Mouse (Mus musculus): ENCODE data around the gene Wt1. TPM values are rescaled to one million over a fixed set of nuclear protein-coding genes. Genes with fewer than 3 reads are reported as not detected.

The Wt1 gene
- polyA plus RNA-seq, 1 experiment from 2014 or later = 18.6 TPM

- no peak overlapping the region for H3K27ac ChIP-seq (ENCODE audit: low read length)
- no peaks in the 10 kb centered on the region for H3K36me3 ChIP-seq (ENCODE audit: control insufficient read depth, insufficient read depth, low read length)
- H3K9ac ChIP-seq (replicated peaks; ENCODE audit: low read depth, low read length) = no peak overlapping the region
- ATAC-seq (ENCODE audit: insufficient number of reproducible peaks, insufficient read depth, low FRiP score, low read depth) = peak; percentile 73
- peak overlapping the region; percentile 6; the same call in 1 of the 2 replicates for H3K4me3 ChIP-seq (ENCODE audit: low read depth, low read length)
- WGBS = 1% methylated on average over 19 of the region's 19 CpGs
- peak overlapping the region; percentile 12; the same call in 1 of the 2 replicates for H3K4me2 ChIP-seq (replicated peaks; ENCODE audit: low read depth, low read length)
- 0 out of 2 replicates have a peak, but pooled peaks cover 3% of the 10 kb centered on the region for H3K4me1 ChIP-seq (ENCODE audit: control insufficient read depth, insufficient read depth, low read length)
- H3K27me3 ChIP-seq (ENCODE audit: control insufficient read depth, insufficient read depth, low read length) = peaks cover 53% of the 10 kb centered on the region
- H3K9me3 ChIP-seq (ENCODE audit: control insufficient read depth, low read depth, low read length) = no peaks in the 10 kb centered on the region
These were observed 8.0 kb downstream of the Wt1 start for GRCm38 (mm10) chr2:105134296-105134695.

GRCm38 (mm10) chr2:105139471-105139870 lies 13.1 kb downstream of the Wt1 start:
- ATAC-seq (ENCODE audit: insufficient number of reproducible peaks, insufficient read depth, low FRiP score, low read depth) = no peak
- Histone ChIP-seq H3K4me2 (replicated peaks; ENCODE audit: low read depth, low read length) (no peak overlapping the region), H3K36me3 (ENCODE audit: control insufficient read depth, insufficient read depth, low read length) (no peaks in the 10 kb centered on the region), H3K27me3 (ENCODE audit: control insufficient read depth, insufficient read depth, low read length) (peaks cover 26% of the 10 kb centered on the region), H3K4me3 (ENCODE audit: low read depth, low read length) (no peak overlapping the region), H3K27ac (ENCODE audit: low read length) (no peak overlapping the region), H3K9ac (replicated peaks; ENCODE audit: low read depth, low read length) (no peak overlapping the region), H3K9me3 (ENCODE audit: control insufficient read depth, low read depth, low read length) (no peaks in the 10 kb centered on the region), H3K4me1 (ENCODE audit: control insufficient read depth, insufficient read depth, low read length) (no peaks in the 10 kb centered on the region)
- 45% methylated on average over 7 of the region's 7 CpGs for WGBS

- Histone ChIP-seq H3K4me1 (ENCODE audit: control insufficient read depth, insufficient read depth, low read length) (no peaks in the 10 kb centered on the region), H3K27ac (ENCODE audit: low read length) (no peak overlapping the region), H3K9me3 (ENCODE audit: control insufficient read depth, low read depth, low read length) (no peaks in the 10 kb centered on the region), H3K9ac (replicated peaks; ENCODE audit: low read depth, low read length) (no peak overlapping the region), H3K27me3 (ENCODE audit: control insufficient read depth, insufficient read depth, low read length) (peaks cover 17% of the 10 kb centered on the region; the same call in 1 of the 2 replicates), H3K4me3 (ENCODE audit: low read depth, low read length) (no peak overlapping the region), H3K36me3 (ENCODE audit: control insufficient read depth, insufficient read depth, low read length) (no peaks in the 10 kb centered on the region), H3K4me2 (replicated peaks; ENCODE audit: low read depth, low read length) (no peak overlapping the region)
- 39% methylated on average over 7 of the region's 7 CpGs for WGBS
- no peak for ATAC-seq (ENCODE audit: insufficient number of reproducible peaks, insufficient read depth, low FRiP score, low read depth)
These were observed 15.0 kb downstream of the Wt1 start for GRCm38 (mm10) chr2:105141371-105141770.

- no peak for ATAC-seq (ENCODE audit: insufficient number of reproducible peaks, insufficient read depth, low FRiP score, low read depth)
- H3K4me1 ChIP-seq (ENCODE audit: control insufficient read depth, insufficient read depth, low read length) = no peaks in the 10 kb centered on the region
- H3K27me3 ChIP-seq (ENCODE audit: control insufficient read depth, insufficient read depth, low read length) = peaks cover 5% of the 10 kb centered on the region; the same call in 1 of the 2 replicates
- no peak overlapping the region for H3K4me2 ChIP-seq (replicated peaks; ENCODE audit: low read depth, low read length)
- H3K9ac ChIP-seq (replicated peaks; ENCODE audit: low read depth, low read length) = no peak overlapping the region
- no peaks in the 10 kb centered on the region for H3K36me3 ChIP-seq (ENCODE audit: control insufficient read depth, insufficient read depth, low read length)
- 93% methylated on average over 14 of the region's 14 CpGs for WGBS
- no peak overlapping the region for H3K27ac ChIP-seq (ENCODE audit: low read length)
- no peaks in the 10 kb centered on the region for H3K9me3 ChIP-seq (ENCODE audit: control insufficient read depth, low read depth, low read length)
- no peak overlapping the region for H3K4me3 ChIP-seq (ENCODE audit: low read depth, low read length)
These were observed 17.4 kb downstream of the Wt1 start for GRCm38 (mm10) chr2:105143731-105144130.

- no peak overlapping the region for H3K27ac ChIP-seq (ENCODE audit: low read length)
- no peaks in the 10 kb centered on the region for H3K27me3 ChIP-seq (ENCODE audit: control insufficient read depth, insufficient read depth, low read length)
- H3K4me1 ChIP-seq (ENCODE audit: control insufficient read depth, insufficient read depth, low read length) = no peaks in the 10 kb centered on the region
- WGBS = 90% methylated on average over 5 of the region's 5 CpGs
- H3K9ac ChIP-seq (replicated peaks; ENCODE audit: low read depth, low read length) = no peak overlapping the region
- H3K36me3 ChIP-seq (ENCODE audit: control insufficient read depth, insufficient read depth, low read length) = no peaks in the 10 kb centered on the region
- H3K4me2 ChIP-seq (replicated peaks; ENCODE audit: low read depth, low read length) = no peak overlapping the region
- H3K9me3 ChIP-seq (ENCODE audit: control insufficient read depth, low read depth, low read length) = no peaks in the 10 kb centered on the region
- H3K4me3 ChIP-seq (ENCODE audit: low read depth, low read length) = no peak overlapping the region
- no peak for ATAC-seq (ENCODE audit: insufficient number of reproducible peaks, insufficient read depth, low FRiP score, low read depth)
These were observed 25.2 kb downstream of the Wt1 start for GRCm38 (mm10) chr2:105151544-105151943.

- no peak for ATAC-seq (ENCODE audit: insufficient number of reproducible peaks, insufficient read depth, low FRiP score, low read depth)
- 79% methylated on average over 1 of the region's 1 CpGs for WGBS
- Histone ChIP-seq H3K9ac (replicated peaks; ENCODE audit: low read depth, low read length) (no peak overlapping the region), H3K9me3 (ENCODE audit: control insufficient read depth, low read depth, low read length) (no peaks in the 10 kb centered on the region), H3K4me2 (replicated peaks; ENCODE audit: low read depth, low read length) (no peak overlapping the region), H3K27ac (ENCODE audit: low read length) (no peak overlapping the region), H3K36me3 (ENCODE audit: control insufficient read depth, insufficient read depth, low read length) (no peaks in the 10 kb centered on the region), H3K4me3 (ENCODE audit: low read depth, low read length) (no peak overlapping the region), H3K4me1 (ENCODE audit: control insufficient read depth, insufficient read depth, low read length) (no peaks in the 10 kb centered on the region), H3K27me3 (ENCODE audit: control insufficient read depth, insufficient read depth, low read length) (no peaks in the 10 kb centered on the region)
These were observed 26.7 kb downstream of the Wt1 start for GRCm38 (mm10) chr2:105153046-105153445.

GRCm38 (mm10) chr2:105160949-105161348 lies 34.6 kb downstream of the Wt1 start:
- Histone ChIP-seq H3K36me3 (ENCODE audit: control insufficient read depth, insufficient read depth, low read length) (no peaks in the 10 kb centered on the region), H3K4me2 (replicated peaks; ENCODE audit: low read depth, low read length) (no peak overlapping the region), H3K27me3 (ENCODE audit: control insufficient read depth, insufficient read depth, low read length) (no peaks in the 10 kb centered on the region), H3K9ac (replicated peaks; ENCODE audit: low read depth, low read length) (no peak overlapping the region), H3K4me1 (ENCODE audit: control insufficient read depth, insufficient read depth, low read length) (no peaks in the 10 kb centered on the region), H3K4me3 (ENCODE audit: low read depth, low read length) (no peak overlapping the region), H3K9me3 (ENCODE audit: control insufficient read depth, low read depth, low read length) (no peaks in the 10 kb centered on the region), H3K27ac (ENCODE audit: low read length) (no peak overlapping the region)
- ATAC-seq (ENCODE audit: insufficient number of reproducible peaks, insufficient read depth, low FRiP score, low read depth) = no peak
- WGBS = 77% methylated on average over 2 of the region's 2 CpGs

GRCm38 (mm10) chr2:105162763-105163162 lies 36.4 kb downstream of the Wt1 start:
- Histone ChIP-seq H3K9me3 (ENCODE audit: control insufficient read depth, low read depth, low read length) (no peaks in the 10 kb centered on the region), H3K4me3 (ENCODE audit: low read depth, low read length) (no peak overlapping the region), H3K9ac (replicated peaks; ENCODE audit: low read depth, low read length) (no peak overlapping the region), H3K36me3 (ENCODE audit: control insufficient read depth, insufficient read depth, low read length) (no peaks in the 10 kb centered on the region), H3K27ac (ENCODE audit: low read length) (no peak overlapping the region), H3K4me1 (ENCODE audit: control insufficient read depth, insufficient read depth, low read length) (no peaks in the 10 kb centered on the region), H3K4me2 (replicated peaks; ENCODE audit: low read depth, low read length) (no peak overlapping the region), H3K27me3 (ENCODE audit: control insufficient read depth, insufficient read depth, low read length) (no peaks in the 10 kb centered on the region)
- ATAC-seq (ENCODE audit: insufficient number of reproducible peaks, insufficient read depth, low FRiP score, low read depth) = no peak
- 16% methylated on average over 4 of the region's 4 CpGs for WGBS

GRCm38 (mm10) chr2:105168137-105168536 lies 41.8 kb downstream of the Wt1 start:
- WGBS = 65% methylated on average over 3 of the region's 3 CpGs
- no peak for ATAC-seq (ENCODE audit: insufficient number of reproducible peaks, insufficient read depth, low FRiP score, low read depth)
- no peaks in the 10 kb centered on the region; the same call in 1 of the 2 replicates for H3K36me3 ChIP-seq (ENCODE audit: control insufficient read depth, insufficient read depth, low read length)
- no peak overlapping the region for H3K27ac ChIP-seq (ENCODE audit: low read length)
- H3K4me3 ChIP-seq (ENCODE audit: low read depth, low read length) = no peak overlapping the region
- no peaks in the 10 kb centered on the region for H3K4me1 ChIP-seq (ENCODE audit: control insufficient read depth, insufficient read depth, low read length)
- no peak overlapping the region for H3K4me2 ChIP-seq (replicated peaks; ENCODE audit: low read depth, low read length)
- no peaks in the 10 kb centered on the region for H3K9me3 ChIP-seq (ENCODE audit: control insufficient read depth, low read depth, low read length)
- no peak overlapping the region for H3K9ac ChIP-seq (replicated peaks; ENCODE audit: low read depth, low read length)
- H3K27me3 ChIP-seq (ENCODE audit: control insufficient read depth, insufficient read depth, low read length) = no peaks in the 10 kb centered on the region
